Mouse (Mus musculus): ENCODE results near the gene Ttll1.

Ttll1 gene

DNA sequence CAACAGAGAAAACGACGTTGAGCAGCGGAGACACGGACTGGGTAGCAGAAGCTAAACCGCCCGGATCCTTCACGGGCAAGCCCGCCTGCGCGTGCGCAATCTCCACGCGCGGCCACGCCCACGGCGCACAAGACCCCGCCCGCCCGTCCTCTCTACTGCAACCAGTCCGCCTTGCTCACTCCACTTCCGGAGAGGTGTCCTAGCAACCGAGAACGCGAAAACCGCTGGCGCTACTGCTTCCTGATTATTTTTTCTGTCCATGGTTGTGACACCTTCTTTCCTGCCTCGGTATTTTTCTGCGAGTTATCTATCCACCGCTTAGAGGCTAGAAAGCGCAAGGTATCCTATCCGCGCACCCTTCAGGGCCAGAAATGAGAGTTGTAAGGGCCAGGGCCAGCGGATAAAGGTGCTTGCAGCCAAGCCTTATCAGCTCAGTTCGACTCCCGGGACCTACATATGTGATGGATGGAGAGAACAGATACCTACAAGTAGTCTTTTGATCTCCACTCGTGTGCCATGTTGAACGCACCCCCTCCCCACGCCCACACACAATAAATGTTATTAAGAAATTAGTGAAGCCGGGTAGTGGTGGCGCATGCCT, at the start of gene Ttll1:
TSS of gene Ttll1 (minus strand) at position 89 of the 601 bp plus-strand sequence.
- DNase-seq = peak; percentile 95 to 96

DNA sequence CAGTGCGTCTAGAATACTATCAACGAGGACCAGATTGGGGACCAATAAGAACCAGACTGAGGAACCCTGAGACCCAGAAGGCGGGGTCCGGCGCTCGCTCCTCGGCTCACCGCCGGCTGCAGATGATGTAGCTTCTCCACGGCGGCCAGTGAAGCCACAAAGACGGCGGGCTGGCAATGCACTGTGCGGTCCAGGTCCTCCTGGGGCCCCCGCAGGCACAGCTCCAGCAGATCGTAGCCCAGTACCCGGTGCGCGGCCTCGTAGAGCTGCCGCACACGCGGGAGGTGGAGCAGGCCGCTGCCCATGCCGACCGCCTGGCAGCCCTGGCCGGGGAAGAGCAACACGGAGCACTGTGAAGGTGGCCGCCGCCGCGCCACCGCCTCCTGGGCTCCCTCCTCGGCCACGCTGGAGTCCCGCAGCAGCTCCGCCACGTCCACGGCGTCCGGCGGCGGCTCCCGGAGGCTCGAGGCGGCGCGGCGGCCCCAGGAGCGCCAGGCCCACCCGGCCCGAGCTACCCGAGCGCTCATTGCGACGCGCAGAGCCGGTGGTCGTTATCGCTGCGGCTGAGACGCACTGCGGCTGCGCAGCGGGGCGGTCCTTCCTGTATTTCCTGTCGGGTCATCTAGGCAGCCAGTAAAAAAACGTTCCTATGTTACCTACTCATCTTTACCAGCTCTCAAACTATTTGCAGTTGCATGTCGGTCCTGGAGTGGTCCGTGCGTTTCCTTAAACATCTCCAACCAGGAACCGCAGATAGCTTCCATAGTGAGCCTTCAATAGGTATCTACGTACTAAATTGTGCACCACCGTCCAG, 44.7 kb upstream of the Ttll1 start:
- peak; percentile 88 to 91 for DNase-seq

DNA sequence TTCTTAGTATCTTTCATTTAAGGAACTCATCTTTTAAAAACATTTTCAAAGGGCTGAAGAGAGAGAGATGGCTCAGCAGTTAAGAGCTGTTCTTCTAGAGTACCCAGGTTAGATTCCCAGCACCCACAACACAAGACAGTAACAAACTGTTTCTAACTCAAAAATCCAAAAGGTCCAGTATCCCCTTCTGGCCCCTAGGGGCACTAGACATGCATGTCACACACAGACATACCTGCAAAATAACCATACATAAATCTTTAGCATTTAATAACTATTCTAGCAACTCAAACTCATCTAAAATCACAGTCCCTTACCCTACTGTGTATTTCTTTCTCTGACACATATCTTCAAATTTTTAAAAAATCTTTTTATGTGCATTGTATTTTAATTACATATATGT, 43.1 kb upstream of the Ttll1 start:
- no peak for DNase-seq

DNA sequence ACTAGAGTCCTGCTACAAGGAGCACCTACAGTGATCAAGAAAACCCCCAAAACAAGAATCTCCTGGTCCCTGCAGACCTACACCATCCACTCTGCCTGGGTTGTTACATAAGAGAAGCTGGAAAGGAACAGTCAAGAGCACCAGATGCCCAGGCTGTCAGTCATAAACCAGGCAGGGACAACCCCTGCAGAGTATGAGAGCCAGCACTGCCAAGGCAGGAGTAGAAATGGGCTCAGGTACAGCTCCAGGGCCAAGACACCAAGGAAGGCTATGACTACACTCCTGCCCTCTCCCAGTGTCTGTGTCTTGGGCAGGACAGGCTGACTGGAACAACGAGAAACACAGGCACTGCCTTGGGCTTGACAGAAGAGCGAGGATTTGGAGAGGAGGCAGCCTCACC, 39.4 kb upstream of the Ttll1 start:
- DNase-seq = peak; percentile 24 to 47

DNA sequence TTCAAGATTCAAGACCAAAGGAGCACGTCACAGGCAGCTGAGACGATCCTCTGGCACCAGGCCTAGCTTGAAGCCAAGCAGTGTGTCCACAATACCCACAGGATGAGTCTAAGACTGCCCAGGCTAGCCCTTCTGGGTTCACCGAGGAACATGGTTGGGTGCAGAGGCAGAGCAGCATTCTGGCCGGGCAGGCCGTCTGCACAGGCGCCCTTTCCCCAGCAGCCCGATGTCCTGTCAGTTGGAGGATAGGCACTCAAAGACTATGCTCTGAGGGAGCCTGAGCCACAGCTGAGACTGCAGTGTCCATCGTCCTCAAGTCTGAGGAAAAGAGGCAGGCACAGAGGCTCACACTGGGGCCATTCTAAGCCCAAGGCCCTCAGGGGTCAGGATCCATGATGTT, 36.5 kb upstream of the Ttll1 start:
- DNase-seq = no peak

DNA sequence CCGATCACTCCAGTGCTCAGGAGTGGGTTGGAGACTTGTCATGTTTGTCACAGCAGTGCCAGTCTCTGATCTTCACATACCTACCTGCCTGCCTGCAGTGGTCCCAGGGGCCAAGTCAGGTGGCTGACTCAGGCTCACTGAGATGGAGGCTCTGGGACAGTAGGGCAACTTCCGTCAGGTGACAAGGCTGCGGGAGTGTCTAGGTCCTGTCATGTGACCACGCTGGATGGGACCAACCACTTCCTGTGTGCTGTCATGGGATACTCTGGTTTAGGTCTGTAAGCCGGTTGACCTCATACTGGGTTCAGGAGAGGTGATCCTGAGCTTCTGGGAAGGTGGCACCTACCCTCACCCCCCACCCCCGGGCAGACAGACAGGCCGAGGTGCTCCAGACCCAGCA, 35.3 kb upstream of the Ttll1 start:
- DNase-seq = no peak

DNA sequence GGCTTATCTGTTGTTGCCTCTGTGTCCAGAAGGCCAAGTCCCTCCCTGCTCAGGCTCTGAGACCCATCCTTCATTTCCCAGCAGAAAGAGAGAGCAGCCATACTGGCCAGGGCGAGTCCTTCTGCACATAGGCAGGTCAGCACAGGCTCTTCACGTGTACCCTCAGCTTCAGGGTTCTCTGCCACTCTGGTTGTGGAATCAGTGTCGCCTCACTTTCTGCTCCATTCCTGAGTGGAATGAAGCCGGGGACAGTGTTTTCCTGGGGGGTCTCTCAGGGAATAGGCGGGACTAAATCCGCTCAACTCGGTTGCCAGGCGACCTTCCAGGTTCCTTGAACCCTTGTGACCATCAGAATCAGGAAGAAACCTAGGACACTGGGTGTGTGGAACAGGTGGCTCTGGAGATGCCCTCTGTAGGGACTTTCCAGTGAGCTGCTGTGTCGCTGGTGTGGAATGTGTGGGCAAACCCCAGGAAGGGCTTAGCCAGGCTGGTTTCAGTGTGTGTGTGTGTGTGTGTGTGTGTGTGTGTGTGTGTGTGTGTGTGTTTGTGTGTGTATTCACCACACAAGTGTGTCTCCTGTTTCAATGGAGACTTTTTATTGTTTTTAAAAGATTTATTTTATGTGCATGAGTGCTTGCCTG, 31.1 kb upstream of the Ttll1 start:
- DNase-seq = no peak

DNA sequence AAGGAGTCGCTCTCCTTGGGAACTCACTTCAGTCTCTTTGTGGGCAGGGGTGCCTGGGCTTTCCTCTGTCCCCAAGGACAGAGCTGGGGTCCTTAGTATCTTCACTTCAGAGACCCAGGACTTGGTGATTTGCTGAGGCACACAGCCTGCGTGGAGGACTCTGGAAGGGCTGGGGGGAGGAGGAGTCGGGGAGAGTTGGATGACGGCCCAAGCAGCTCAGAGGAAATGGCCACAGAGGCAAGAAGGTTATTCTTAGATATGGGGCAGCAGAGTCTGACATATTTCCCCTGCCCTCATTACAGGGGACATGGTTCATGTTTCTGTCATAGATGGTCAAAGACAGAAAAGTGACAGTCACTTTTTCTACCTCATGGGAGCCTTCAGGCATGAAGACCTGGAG, 29.2 kb upstream of the Ttll1 start:
- DNase-seq = no peak

DNA sequence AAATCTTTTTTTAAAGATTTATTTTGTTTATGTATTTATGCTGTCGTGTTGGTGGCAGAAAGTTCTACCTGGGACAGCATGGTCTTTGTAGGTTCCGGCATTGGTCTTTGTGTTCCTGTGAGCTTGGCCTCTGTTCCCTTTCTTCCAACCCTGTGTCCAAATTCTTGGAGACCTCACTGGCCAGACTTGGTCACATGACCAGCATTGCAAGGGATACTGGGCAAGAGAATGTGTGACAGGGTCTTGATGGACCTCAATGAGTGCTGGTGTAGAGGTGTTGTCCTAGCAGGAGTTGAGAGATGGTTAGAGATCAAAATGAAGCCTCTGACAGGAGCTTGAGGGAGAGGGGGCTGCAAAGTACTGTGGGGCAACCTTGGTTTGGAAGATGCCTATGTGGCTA, 28.2 kb upstream of the Ttll1 start:
- no peak for DNase-seq

DNA sequence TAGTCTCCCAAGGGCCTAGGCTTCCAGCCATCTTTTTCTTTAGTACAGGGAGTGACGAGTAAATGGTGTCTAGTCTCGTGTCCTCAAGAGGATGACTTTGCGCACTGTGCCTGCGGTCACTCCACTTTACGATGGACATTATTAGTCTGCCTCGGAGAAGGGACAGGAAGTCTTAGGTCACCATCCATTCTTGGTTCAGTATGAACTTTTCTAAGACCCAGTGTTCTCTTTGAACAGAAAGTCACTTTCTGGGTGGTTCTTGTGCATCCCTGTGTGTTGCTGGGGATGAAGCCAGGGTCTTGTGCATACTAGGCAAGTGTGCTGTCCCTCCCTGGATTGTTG, 25.2 kb upstream of the Ttll1 start:
- DNase-seq = no peak

DNA sequence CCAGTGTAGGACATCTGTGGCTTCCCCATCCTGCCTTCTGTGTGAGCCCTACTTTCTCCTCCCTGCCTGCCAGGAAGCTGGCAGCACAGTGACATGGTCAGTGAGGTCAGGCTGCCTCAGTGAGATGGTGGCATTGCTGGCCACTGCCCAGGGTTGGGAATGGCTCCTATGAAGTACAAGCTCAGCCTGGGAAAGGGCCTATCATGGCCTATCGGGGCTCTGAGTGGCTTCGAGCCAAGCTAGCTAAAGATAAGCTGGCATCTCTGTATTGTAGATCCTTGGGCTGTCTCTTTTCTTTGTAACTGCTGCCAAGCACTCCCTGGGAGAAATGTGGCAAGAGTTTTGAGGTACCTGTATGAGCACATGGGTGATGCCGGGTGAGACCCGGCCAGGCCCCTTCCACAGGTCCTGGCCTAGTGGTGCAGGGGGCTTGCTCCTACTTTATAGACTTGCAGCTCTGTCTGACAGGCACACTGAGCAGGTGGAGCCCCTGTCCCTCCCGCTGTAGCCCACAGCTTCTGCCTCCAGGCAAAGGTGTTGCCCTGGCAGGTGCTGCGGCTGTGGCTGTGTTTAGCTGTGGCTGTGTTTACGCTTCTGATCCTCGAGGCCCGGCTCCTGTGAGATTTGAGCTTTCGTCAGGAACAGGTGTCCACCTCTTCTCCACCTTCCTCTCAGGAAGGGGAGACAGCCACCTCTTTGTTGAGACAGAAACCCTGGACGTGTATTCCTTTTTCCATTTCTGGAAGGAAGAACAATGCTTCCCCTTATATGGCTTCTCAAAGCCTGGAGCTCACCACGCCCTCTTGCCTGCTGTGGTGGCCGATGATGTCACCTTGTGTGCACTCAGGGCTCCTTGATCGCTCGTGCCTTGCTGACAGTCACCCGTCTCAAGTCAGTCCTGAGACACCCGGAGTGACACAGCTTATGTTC, 24.5 kb upstream of the Ttll1 start:
- DNase-seq = peak in 1 of 2 experiments; percentile 33

DNA sequence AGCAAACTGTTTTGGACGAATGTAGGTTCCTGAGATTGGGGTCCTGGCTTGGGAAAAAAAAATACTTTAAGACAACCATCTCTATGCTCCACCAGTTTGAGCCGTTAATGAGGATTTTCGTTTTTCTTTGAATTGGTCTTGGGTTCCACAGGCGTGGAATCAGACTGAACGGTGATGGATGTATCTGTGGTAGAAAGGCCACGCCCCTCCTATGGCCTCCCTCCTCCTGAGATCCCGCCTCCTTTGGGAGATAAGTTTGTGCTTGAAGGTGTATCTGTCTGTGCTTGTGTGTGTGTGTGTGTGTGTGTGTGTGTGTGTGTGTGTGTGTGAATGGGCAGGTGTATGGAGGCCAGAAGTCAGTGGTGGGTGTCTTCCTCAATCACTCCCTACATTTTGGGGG, 21.9 kb upstream of the Ttll1 start:
- no peak for DNase-seq

DNA sequence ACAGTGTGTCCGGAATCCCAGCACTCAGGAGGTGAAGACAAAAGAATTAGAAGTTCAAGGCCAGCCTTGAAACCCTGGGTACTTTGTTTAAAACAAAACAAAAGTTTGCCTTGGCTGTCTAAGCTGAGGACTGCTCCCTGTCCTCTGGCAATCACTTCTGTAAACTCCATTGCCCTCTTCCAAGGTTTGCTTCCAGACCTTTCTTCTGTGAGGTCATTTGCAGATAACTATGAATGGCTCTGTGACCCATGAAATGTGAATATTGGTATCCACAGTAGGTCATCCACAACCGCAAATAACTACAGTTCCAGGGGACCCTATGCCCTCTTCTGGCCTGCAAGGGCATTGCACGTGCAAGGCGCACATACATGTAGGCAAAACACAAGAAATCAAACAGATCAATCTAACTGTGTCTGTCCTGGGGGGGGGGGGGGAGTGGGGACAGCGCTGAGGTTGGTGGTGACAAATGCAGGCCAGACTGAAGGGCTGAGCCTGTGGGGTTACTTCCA, 21.3 kb upstream of the Ttll1 start:
- DNase-seq = no peak

DNA sequence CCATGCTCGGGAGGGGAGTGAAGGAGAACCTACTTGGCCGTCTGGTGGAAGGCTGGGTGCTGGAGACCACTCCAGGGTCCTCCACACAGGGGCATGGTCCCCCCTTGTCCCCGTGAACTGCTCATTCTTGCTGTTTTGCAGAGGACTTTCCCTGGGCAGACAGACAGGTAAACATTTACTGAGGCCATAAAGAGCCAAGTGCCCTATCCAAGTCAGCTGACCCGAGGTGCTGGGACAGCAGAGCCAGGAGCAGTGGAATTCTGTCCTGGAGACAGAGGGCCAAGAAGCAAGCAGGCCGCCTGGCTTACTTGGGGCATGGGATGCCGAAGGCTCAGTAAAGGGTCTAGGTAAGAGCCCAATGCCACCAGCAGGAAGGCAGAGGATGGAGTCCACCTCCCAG, 20.0 kb upstream of the Ttll1 start:
- no peak for DNase-seq

DNA sequence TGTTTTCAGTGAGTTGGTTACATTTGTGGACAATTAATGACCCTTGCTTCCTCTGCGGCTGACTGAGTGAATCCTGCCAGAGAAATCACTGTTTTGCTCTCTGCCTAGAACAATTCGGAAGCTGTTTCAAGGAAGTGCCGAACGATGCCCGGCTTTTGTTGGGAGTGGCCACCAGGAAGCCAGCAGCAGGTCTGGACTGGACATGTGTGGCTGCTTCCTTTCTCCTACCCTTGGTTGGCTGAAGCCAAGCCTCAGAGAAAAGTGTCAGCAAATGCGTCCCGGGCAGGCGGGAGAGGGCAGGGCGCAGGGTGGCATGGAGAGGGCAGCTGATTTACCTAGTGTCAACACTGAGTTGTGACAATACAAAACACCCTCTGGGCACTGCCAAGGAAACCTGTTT, 19.5 kb upstream of the Ttll1 start:
- DNase-seq = no peak

DNA sequence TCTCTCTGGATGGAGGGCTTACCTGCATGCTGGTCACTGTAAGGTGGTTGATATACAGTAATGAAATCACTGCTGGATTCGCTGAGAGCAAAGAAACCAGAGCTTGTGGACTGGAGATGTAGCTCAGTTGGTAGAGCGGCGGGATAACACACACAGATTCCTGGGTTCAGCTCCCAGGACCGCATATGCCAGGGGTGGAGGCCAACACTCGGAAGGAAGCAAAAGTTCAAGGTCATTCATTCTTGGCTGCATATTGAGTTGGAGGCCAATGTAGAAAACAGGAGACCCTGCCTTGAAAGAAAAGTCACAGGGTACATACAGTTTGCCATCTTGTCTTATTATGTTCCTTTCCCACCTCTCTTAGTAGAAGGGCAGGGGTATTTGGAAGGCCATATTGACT, 19.1 kb upstream of the Ttll1 start:
- no peak for DNase-seq

DNA sequence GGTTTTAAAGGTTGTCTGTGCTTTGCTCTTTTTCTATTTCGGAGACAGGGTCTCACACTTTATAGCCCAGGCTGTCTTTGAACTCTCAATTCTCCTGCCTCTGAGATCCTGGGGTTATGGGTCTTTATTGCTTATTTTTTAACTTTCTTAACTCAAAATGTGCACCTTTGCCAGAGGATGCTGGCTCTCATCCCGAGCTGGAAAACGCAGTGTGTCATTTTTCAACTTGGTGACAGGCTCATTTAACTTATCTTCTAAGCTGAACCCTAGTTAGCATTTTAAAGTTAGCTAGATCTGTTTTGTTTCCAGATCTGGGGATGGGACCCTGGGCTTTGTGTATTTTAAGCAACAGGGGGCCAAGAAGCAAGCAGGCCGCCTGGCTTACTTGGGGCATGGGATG, 18.2 kb upstream of the Ttll1 start:
- no peak for DNase-seq

DNA sequence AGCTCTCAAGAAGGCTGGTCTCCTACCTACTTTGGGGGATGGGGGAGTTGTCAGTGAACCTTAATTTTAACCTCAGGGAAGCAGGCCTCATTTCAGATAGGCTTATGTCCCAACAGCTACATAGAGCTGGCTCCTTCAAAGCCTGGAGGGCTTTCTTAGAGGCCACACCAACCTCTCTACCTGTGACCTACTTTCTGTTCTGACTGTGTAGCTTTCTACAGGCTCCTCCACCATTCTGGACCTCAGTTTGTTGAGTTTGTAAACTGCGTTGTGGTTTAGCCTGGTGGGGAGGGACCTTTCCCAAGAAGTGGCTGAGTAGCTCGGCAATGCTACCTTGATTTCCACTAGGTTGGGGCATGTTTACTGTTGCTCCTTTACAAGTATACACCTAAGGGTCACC, 17.1 kb upstream of the Ttll1 start:
- no peak for DNase-seq

DNA sequence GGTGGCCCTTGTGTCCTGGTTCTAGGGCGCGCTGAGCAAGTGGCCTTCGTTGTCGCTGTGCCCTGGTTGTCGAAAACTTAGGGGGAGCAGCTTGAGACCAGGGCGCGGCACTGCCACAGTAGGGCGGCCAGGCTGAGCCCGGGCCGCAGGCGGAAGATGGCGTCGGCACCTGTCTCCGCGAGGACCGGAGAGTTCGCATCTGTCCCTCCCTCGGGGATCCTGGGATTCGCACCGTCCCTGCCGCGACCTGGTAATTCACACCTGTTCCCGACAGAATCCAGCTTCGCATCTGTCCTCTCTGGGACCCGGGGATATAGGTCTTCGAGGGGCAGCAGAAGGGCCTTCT, 16.4 kb upstream of the Ttll1 start:
- DNase-seq = no peak

DNA sequence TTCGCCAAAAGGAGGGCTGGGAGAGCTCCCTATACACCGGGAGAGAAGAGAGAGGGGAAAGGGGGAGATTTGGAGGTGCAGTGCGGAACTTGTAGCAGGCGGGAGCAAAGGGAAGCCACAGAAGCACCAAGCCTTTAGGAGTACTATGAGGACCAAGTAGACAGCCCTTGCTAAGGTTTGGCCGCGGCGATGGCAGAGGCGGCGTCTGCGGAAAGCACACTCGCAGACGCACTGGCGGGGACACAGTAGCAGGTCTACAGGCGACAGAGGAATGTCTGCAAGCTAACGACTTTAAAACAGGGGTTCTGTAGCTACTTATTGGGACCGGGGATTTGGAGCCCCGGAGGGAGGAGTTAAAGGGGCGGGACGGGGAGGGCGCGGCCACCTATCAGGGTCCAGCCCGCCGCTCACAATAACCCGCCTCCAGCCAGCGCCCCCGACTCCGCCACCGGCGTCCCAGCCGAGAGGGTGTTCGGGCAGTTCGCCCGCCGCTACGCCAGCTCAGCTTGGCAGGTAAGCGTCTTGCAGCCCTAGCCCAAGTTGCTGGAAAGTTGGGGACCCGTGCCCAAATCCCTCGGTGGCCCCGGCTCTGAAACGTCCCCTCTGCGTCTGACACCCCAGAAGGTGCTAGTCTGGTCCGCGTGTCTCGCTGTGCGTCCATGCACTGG, 15.9 kb upstream of the Ttll1 start, which contains the start of gene Bik:
TSS of gene Bik (plus strand) at position 439 of the 668 bp plus-strand sequence.
- DNase-seq = peak; percentile 36 to 37

DNA sequence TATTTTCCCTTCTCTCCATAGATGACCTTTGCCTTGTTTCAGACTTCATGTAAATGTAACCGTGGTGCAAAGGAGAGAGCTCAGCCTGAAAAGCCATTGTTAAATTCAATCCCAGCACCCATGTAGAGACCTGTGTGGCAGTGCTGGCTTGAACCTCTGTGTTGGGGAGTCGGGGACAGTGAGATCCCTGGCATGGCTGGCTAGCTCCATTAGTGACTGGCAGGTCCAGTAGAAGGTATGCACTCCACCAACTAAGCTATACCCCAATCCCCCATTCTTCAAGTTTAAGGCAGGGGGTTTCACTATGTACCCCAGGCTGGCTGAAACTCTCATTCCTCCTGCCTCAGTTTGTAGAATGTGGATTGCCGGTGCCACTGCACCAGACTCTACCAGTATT, 13.6 kb upstream of the Ttll1 start:
- DNase-seq = no peak

DNA sequence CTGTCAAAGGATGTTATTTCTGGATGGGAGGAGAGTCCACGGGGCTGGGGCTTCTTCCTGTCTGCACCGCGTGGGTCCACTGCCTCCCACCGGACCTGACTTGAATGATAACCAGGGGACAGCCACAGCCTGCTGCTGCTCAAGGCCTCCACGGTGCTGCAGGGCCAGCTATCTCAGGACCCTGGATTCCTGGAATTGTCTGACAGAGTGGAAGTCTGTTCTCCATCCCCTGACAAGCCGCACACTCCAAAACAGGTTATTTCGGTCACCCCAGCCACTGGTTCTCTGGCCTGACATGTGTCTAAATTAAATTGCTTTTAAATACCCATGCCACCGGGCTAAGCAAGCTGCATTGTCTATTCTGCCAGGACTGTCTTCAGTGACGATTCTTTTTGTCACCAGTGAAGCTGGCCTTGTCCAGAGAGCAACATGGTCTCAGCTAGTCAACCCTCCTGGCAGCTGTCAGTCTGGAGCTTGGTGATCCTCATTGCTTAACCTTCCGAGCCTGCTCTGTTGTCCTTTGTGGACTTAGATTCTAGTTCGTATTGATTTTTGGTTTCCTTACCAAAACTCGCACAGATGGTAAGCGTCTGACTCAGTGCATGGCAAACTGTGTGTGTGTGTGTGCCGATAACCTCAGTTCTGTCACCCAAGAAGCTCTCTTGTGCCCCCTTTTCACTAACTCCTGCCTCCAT, 13.1 kb upstream of the Ttll1 start:
- DNase-seq = no peak

Measured in cerebellum, postnatal 14 days (tissue).